Mouse (Mus musculus): ENCODE data around the gene Chrna9. TPM values are rescaled to one million over a fixed set of nuclear protein-coding genes. Genes with fewer than 3 reads are reported as not detected.

Gene Chrna9
- polyA plus RNA-seq, 1 experiment from 2014 or later = 0.40 TPM

GRCm38 (mm10) chr5:65997813-65998212 lies 63.1 kb downstream of the Chrna9 start:
- H3K27me3 ChIP-seq = no peaks in the 10 kb centered on the region
- H3K4me2 ChIP-seq = no peak overlapping the region
- H3K4me3 ChIP-seq (replicated peaks) = no peak overlapping the region
- H3K36me3 ChIP-seq = no peaks in the 10 kb centered on the region
- H3K9me3 ChIP-seq = no peaks in the 10 kb centered on the region
- no peak overlapping the region for H3K9ac ChIP-seq (replicated peaks)
- ATAC-seq (ENCODE audit: insufficient number of reproducible peaks, insufficient read depth, low FRiP score, low TSS enrichment, low read depth) = no peak
- H3K27ac ChIP-seq = no peak overlapping the region
- H3K4me1 ChIP-seq (replicated peaks) = peaks cover 15% of the 10 kb centered on the region

DNA sequence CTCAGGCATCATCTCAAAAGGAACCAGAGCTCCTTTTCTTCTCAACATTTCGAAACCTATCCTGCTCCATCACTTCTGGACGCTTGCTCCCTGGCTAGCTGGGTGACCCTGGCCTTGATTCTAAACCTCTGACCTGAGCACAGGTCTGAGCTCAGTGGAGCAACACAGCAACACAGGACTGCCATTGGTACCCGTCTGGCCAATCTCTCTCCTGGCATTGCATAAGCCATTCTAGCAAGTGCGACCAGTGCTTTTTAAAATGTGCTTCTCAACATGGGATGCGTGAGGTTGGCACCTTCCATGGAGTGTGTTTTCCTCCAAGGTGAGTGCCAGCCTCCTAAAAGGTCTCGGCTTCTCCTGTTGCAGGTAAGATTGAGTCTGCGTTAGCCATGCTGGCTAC lies 64.4 kb downstream of the Chrna9 start:
- Histone ChIP-seq H3K4me1 (replicated peaks) (peaks cover 15% of the 10 kb centered on the region), H3K4me3 (replicated peaks) (no peak overlapping the region), H3K4me2 (no peak overlapping the region), H3K27ac (no peak overlapping the region), H3K9me3 (no peaks in the 10 kb centered on the region), H3K9ac (replicated peaks) (no peak overlapping the region), H3K27me3 (no peaks in the 10 kb centered on the region), H3K36me3 (no peaks in the 10 kb centered on the region)
- no peak for ATAC-seq (ENCODE audit: insufficient number of reproducible peaks, insufficient read depth, low FRiP score, low TSS enrichment, low read depth)
- 89% methylated on average over 7 of the region's 7 CpGs for WGBS

DNA sequence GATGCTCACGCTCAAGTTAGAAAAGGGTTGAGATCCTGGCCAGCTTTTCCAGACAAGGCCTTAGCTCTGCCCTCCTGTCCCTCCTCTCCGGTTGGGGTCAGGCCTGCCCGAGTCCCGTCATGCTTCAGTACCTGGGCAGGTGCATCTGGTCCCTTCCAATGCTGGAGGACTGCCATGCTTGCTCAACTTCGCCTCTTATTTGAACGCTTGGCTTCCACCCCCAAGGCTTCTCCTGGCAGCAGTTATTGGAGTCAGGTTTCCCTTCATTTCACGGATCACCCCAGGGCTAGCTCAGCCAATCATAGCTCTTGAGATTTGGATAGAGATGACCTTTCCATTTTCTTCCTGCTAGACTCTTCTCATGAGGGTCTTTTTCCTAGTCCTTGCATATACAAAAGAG lies 65.4 kb downstream of the Chrna9 start:
- peaks cover 4% of the 10 kb centered on the region; the same call in 1 of the 2 replicates for H3K27me3 ChIP-seq
- H3K4me3 ChIP-seq (replicated peaks) = no peak overlapping the region
- H3K9ac ChIP-seq (replicated peaks) = no peak overlapping the region
- H3K4me2 ChIP-seq = no peak overlapping the region
- no peak for ATAC-seq (ENCODE audit: insufficient number of reproducible peaks, insufficient read depth, low FRiP score, low TSS enrichment, low read depth)
- H3K9me3 ChIP-seq = no peaks in the 10 kb centered on the region
- H3K27ac ChIP-seq = peak overlapping the region; percentile 23; the same call in 1 of the 2 replicates
- WGBS = 76% methylated on average over 7 of the region's 7 CpGs
- H3K36me3 ChIP-seq = no peaks in the 10 kb centered on the region
- H3K4me1 ChIP-seq (replicated peaks) = peaks cover 15% of the 10 kb centered on the region

DNA sequence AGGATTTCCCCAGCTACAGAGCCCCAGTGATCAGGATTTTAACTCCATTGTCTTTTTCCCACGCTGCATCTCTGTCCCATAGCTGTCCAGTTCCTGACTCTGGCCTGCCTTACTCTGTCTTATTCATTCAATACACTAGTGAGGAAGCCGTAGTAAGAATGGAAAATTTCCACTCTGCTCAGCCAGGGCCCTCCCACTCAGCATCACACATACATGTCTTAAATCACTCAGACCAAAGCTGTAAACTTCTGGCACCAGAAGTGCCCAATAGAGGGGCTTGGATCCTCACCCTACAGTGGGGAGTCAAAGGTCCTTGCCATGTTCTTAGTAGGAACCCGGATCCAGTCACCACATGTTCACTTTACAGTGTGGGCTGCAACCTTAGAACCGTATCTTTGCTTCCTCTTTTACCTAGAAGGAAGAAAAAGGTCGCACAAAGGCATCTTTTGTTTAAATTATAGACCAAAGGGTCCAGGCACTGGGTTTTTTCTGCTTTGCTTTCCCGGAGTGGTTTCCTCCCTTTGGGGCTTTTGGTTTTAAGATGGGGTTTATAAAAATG lies 65.9 kb downstream of the Chrna9 start:
- H3K9ac ChIP-seq (replicated peaks) = no peak overlapping the region
- H3K4me2 ChIP-seq = no peak overlapping the region
- peaks cover 15% of the 10 kb centered on the region for H3K4me1 ChIP-seq (replicated peaks)
- no peak overlapping the region for H3K4me3 ChIP-seq (replicated peaks)
- peak overlapping the region; percentile 23; the same call in 1 of the 2 replicates for H3K27ac ChIP-seq
- H3K36me3 ChIP-seq = no peaks in the 10 kb centered on the region
- 57% methylated on average over 6 of the region's 6 CpGs for WGBS
- H3K9me3 ChIP-seq = no peaks in the 10 kb centered on the region
- ATAC-seq (ENCODE audit: insufficient number of reproducible peaks, insufficient read depth, low FRiP score, low TSS enrichment, low read depth) = no peak
- peaks cover 4% of the 10 kb centered on the region; the same call in 1 of the 2 replicates for H3K27me3 ChIP-seq

- H3K4me3 ChIP-seq (replicated peaks) = no peak overlapping the region
- peaks cover 4% of the 10 kb centered on the region; the same call in 1 of the 2 replicates for H3K27me3 ChIP-seq
- H3K4me2 ChIP-seq = no peak overlapping the region
- H3K9me3 ChIP-seq = no peaks in the 10 kb centered on the region
- no peak for ATAC-seq (ENCODE audit: insufficient number of reproducible peaks, insufficient read depth, low FRiP score, low TSS enrichment, low read depth)
- no peaks in the 10 kb centered on the region for H3K36me3 ChIP-seq
- 64% methylated on average over 5 of the region's 5 CpGs for WGBS
- H3K27ac ChIP-seq = no peak overlapping the region
- H3K9ac ChIP-seq (replicated peaks) = no peak overlapping the region
- H3K4me1 ChIP-seq (replicated peaks) = peaks cover 15% of the 10 kb centered on the region
Measured at GRCm38 (mm10) chr5:66001232-66001631, 66.5 kb downstream of the Chrna9 start.

- H3K27ac ChIP-seq = no peak within 1 kb of the TSS
- H3K27me3 ChIP-seq = peaks cover 4% of the 10 kb centered on the region; the same call in 1 of the 2 replicates
- no peak within 1 kb of the TSS for H3K4me2 ChIP-seq
- peaks cover 15% of the 10 kb centered on the region for H3K4me1 ChIP-seq (replicated peaks)
- no peak for ATAC-seq (ENCODE audit: insufficient number of reproducible peaks, insufficient read depth, low FRiP score, low TSS enrichment, low read depth)
- H3K36me3 ChIP-seq = no peaks in the 10 kb centered on the region
- no peak within 1 kb of the TSS for H3K9ac ChIP-seq (replicated peaks)
- H3K4me3 ChIP-seq (replicated peaks) = no peak within 1 kb of the TSS
- H3K9me3 ChIP-seq = no peaks in the 10 kb centered on the region
- 78% methylated on average over 14 of the region's 14 CpGs for WGBS
Measured at GRCm38 (mm10) chr5:66004134-66004925, 69.6 kb downstream of the Chrna9 start, which contains the start of gene 9130230L23Rik. Gene 9130230L23Rik (minus strand): TSS chr5:66004285.

GRCm38 (mm10) chr5:66005041-66005678 lies 70.4 kb downstream of the Chrna9 start:
- no peaks in the 10 kb centered on the region for H3K9me3 ChIP-seq
- WGBS = 44% methylated on average over 16 of the region's 16 CpGs
- no peak overlapping the region for H3K4me2 ChIP-seq
- H3K9ac ChIP-seq (replicated peaks) = no peak overlapping the region
- no peak overlapping the region for H3K4me3 ChIP-seq (replicated peaks)
- peaks cover 4% of the 10 kb centered on the region; the same call in 1 of the 2 replicates for H3K27me3 ChIP-seq
- H3K27ac ChIP-seq = no peak overlapping the region
- H3K36me3 ChIP-seq = no peaks in the 10 kb centered on the region
- H3K4me1 ChIP-seq (replicated peaks) = peaks cover 11% of the 10 kb centered on the region
- ATAC-seq (ENCODE audit: insufficient number of reproducible peaks, insufficient read depth, low FRiP score, low TSS enrichment, low read depth) = no peak

- no peak for ATAC-seq (ENCODE audit: insufficient number of reproducible peaks, insufficient read depth, low FRiP score, low TSS enrichment, low read depth)
- H3K4me1 ChIP-seq (replicated peaks) = no peaks in the 10 kb centered on the region
- no peak overlapping the region for H3K4me3 ChIP-seq (replicated peaks)
- no peaks in the 10 kb centered on the region for H3K36me3 ChIP-seq
- H3K9me3 ChIP-seq = no peaks in the 10 kb centered on the region
- WGBS = 84% methylated on average over 15 of the region's 15 CpGs
- H3K9ac ChIP-seq (replicated peaks) = no peak overlapping the region
- H3K27me3 ChIP-seq = peaks cover 4% of the 10 kb centered on the region; the same call in 1 of the 2 replicates
- no peak overlapping the region for H3K4me2 ChIP-seq
- no peak overlapping the region for H3K27ac ChIP-seq
Measured at GRCm38 (mm10) chr5:66008245-66008967, 73.7 kb downstream of the Chrna9 start.

GRCm38 (mm10) chr5:66013999-66014398 lies 79.3 kb downstream of the Chrna9 start:
- Histone ChIP-seq H3K4me2 (no peak overlapping the region), H3K4me3 (replicated peaks) (no peak overlapping the region), H3K9ac (replicated peaks) (no peak overlapping the region), H3K4me1 (replicated peaks) (no peaks in the 10 kb centered on the region), H3K9me3 (no peaks in the 10 kb centered on the region), H3K36me3 (no peaks in the 10 kb centered on the region), H3K27ac (no peak overlapping the region), H3K27me3 (no peaks in the 10 kb centered on the region)
- no peak for ATAC-seq (ENCODE audit: insufficient number of reproducible peaks, insufficient read depth, low FRiP score, low TSS enrichment, low read depth)
- 83% methylated on average over 3 of the region's 3 CpGs for WGBS

DNA sequence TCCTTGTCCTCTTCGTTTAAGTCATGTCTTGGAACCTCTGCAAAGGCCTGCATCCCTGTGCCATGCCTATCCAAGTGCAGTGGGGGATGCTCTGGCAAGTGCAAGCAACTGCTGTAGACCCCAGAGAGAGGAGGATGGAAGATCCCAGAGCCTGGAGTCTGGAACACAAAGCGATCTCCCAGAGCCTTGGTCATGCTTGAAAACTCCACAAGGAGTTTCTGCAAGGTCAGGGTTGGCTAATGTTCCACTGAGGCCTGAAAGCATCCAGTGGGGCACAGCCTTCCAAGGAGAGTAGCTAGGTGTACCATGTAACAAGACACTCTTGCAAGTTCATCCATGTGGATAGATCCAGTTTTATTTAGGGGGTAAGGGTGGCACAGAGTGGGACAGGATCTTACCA lies 79.7 kb downstream of the Chrna9 start:
- H3K4me2 ChIP-seq = no peak overlapping the region
- no peaks in the 10 kb centered on the region for H3K4me1 ChIP-seq (replicated peaks)
- H3K36me3 ChIP-seq = no peaks in the 10 kb centered on the region
- WGBS = 90% methylated on average over 2 of the region's 2 CpGs
- H3K9ac ChIP-seq (replicated peaks) = no peak overlapping the region
- ATAC-seq (ENCODE audit: insufficient number of reproducible peaks, insufficient read depth, low FRiP score, low TSS enrichment, low read depth) = no peak
- H3K27me3 ChIP-seq = no peaks in the 10 kb centered on the region
- no peak overlapping the region for H3K4me3 ChIP-seq (replicated peaks)
- H3K27ac ChIP-seq = no peak overlapping the region
- H3K9me3 ChIP-seq = no peaks in the 10 kb centered on the region

GRCm38 (mm10) chr5:66015449-66015961 lies 80.8 kb downstream of the Chrna9 start:
- H3K27ac ChIP-seq = no peak overlapping the region
- H3K9ac ChIP-seq (replicated peaks) = no peak overlapping the region
- no peaks in the 10 kb centered on the region for H3K36me3 ChIP-seq
- H3K4me1 ChIP-seq (replicated peaks) = no peaks in the 10 kb centered on the region
- H3K9me3 ChIP-seq = no peaks in the 10 kb centered on the region
- H3K4me3 ChIP-seq (replicated peaks) = no peak overlapping the region
- H3K4me2 ChIP-seq = no peak overlapping the region
- H3K27me3 ChIP-seq = no peaks in the 10 kb centered on the region
- WGBS = 91% methylated on average over 2 of the region's 2 CpGs
- ATAC-seq (ENCODE audit: insufficient number of reproducible peaks, insufficient read depth, low FRiP score, low TSS enrichment, low read depth) = no peak
